Mouse (Mus musculus): ENCODE measurements around the gene Syne3. TPM values are rescaled to one million over a fixed set of nuclear protein-coding genes. Genes with fewer than 3 reads are reported as not detected.

Syne3 gene
- total RNA-seq, 2 experiments from 2014 or later, result 1.2 to 2.1 TPM

DNA sequence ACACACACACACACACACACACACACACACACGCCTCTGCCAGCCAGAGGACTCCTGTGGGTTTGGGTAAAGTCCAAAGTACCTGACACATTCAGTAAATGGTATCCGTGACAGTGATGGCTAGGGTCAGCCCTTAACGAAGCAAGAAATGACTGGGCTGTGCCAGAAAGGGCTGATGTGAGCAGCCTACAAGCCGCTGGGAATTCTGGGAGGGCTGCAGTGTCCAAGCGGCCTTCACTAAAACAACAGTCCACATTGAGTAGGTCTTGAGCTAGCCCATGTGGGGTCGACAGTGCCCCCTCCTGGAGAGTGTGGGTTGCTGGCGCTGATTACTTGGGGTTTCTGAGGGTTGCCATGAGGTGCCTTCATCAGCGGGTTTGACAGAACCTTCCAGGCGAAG lies 110.9 kb downstream of the Syne3 start:
- no peak for DNase-seq (ENCODE audit: low spot score in 2 of 2)

GRCm38 (mm10) chr12:104897051-104897618 lies 112.5 kb downstream of the Syne3 start:
- DNase-seq (ENCODE audit: low spot score in 2 of 2), result no peak

DNA sequence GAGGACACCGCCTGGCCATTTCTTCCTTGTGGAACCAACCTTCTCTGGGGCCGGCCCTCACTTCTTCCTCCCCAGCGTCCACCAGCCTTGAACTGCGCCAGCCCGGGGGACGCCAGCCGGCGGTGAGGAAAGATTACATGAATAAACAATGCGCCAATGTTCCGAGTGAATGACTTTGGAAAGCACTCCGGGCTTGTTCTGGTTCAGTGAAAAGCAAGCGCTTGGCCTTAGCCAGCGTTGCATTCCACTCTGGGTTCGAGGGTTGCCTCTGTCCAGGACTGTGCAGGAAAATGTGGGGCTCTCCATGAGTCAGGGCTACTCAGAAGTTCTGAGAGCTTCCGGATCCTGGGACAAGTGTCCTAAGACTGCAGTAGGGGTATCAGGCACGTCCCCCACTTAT lies 113.0 kb downstream of the Syne3 start:
- DNase-seq (ENCODE audit: low spot score in 2 of 2), result peak in 1 of 2 experiments; percentile 66

DNA sequence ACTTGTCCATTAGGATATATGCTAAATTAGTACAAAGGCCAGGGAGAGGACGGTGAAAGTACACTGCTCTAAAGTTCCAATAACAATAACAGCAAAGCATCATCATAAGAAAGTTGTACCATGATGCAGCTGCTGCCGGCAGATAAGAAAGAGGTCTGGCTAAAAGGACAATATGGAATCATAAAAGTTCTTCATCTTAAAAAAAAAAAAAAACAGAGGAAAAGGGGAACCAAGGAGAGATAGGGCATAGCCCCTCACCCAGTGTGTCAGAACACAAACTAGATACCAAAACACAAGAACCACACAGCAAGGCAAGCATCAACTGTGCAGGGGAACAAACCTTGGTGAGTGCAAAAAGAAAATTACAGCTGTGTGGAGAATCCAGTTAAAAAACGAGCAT lies 117.4 kb downstream of the Syne3 start:
- no peak for DNase-seq (ENCODE audit: low spot score in 2 of 2)

DNA sequence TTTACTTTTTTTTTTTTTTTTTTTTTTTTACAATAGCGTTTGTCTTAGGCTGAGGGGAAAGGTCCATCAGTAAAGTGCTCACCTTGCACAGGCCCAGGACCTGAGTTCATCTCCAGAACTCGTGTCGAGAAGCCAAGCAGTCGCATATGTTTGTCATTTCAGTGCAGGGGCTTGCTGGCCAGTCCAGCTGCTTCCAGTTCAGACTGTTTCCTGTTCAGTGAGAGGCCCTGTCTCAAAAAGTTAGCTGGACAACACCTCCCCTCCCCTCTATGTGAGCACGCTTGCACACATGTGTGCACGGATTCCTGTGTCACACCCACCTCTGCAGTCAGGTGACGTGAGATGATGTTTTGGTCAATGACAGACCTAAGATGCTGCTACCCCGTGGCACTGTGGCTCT lies 119.5 kb downstream of the Syne3 start:
- no peak for DNase-seq (ENCODE audit: low spot score in 2 of 2)

DNA sequence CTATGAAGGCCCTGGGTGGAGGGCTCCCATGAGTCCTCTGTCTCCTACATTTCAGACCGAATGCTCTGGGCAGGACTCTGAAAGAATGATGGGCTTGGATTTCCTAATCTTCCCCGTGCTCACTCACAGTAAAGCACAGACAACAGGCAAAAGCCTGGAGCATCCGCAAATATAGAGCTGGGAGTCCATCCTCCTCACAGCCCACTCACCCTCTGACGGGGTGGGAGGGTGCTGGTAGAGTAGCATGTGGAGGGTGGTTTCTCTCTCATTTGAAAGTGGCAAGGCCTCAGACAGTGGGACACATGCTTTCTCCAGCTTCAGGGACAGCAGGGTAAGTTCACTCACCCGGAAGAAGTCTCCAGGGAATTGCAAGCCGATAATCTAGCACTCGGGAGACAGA lies 123.5 kb downstream of the Syne3 start:
- no peak for DNase-seq (ENCODE audit: low spot score in 2 of 2)

- DNase-seq (ENCODE audit: low spot score in 2 of 2), result no peak
Observed at GRCm38 (mm10) chr12:104882533-104882932, 127.1 kb downstream of the Syne3 start.

GRCm38 (mm10) chr12:104882061-104882460 lies 127.5 kb downstream of the Syne3 start:
- no peak for DNase-seq (ENCODE audit: low spot score in 2 of 2)

DNA sequence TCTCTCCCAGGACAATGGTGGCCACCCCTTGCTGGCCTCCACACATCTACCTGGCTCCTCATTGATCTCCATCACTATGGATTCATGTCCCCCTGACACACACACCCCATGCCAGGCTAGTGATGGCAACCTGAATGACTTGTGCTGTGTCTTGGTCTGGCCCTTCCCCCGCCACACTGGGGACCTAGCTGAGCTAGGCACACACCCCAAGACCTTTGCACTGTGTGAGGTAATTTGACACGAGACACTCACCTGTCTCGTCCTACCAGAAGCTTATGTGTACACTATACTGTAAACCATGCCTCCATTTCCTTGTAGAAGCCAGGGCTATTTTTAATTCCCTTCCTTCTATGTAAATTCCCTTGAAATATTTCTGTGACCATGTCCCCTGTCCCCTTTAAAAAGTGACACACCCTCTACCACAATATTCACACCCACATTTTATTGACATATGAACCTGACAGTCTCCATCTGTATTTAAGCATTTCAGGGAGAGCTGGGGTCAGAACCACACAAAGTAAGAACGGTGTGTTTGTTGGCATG lies 128.0 kb downstream of the Syne3 start:
- DNase-seq (ENCODE audit: low spot score in 2 of 2), result no peak

DNA sequence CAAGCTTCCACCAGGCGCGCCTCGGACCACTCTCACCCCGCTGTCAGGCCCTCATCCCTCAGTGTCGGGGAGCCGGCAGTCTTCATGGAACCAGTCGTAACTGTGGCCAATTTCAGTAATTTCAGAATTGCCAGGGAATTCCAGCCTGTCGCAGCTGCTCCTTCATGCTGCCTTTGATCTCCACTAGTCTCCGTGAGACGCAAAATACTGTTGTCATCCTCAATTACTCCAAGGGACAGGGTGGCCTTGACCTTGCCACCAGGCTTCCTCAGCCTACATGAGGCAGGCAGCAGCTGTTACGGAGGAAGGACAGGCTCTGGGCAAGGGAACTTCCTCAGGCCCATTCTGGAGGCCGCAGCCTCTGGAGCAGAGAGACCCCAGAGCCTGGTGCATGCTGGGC lies 129.2 kb downstream of the Syne3 start:
- no peak for DNase-seq (ENCODE audit: low spot score in 2 of 2)

Small RNAs within 50 kb of the gene (microRNA-seq; reads per million reads assigned to microRNA genes)
- gene Mir3069, result 3.8 to 6.8 reads per million in 2 experiments

Other genes with a start within 250 kb of the Syne3 start
- 10 to 100 TPM; 67.8 to 72.5 TPM for gene Clmn, start 144.7 kb downstream of the Syne3 start, total RNA-seq (2021)
- 10 to 100 TPM; 57.1 to 65.6 TPM for gene Glrx5, start 22.9 kb upstream of the Syne3 start, total RNA-seq (2021)
- not detected for gene Tcl1b2, start 136.2 kb upstream of the Syne3 start, total RNA-seq (2021)
- gene Tcl1b1, start 149.9 kb upstream of the Syne3 start, total RNA-seq (2021), result not detected
- not detected for gene Tcl1b5, start 166.5 kb upstream of the Syne3 start, total RNA-seq (2021)
- gene Tcl1b3, start 181.2 kb upstream of the Syne3 start, total RNA-seq (2021), result not detected
- not detected for gene Tcl1b4, start 192.1 kb upstream of the Syne3 start, total RNA-seq (2021)
- not detected for gene Tcl1, start 213.0 kb upstream of the Syne3 start, total RNA-seq (2021)

Measured in layer of hippocampus, postnatal 14 days (tissue).